Mouse (Mus musculus): ENCODE results near the gene Bend7.

GRCm38 (mm10) chr2:4723088-4723487 is 5.5 kb downstream of the Bend7 start:
- TF ChIP-seq CTCF (IDR thresholded peaks at IDR 0.05; ENCODE audit: control insufficient read depth, insufficient read depth, insufficient replicate concordance, low read depth, low read length) = no peak
- no peak for TF ChIP-seq POLR2A (IDR thresholded peaks at IDR 0.05; ENCODE audit: control insufficient read depth, low read depth, low read length)

All from testis, adult 2 months (tissue).